Mouse (Mus musculus) cerebellum, postnatal 10 days (tissue): ENCODE data around the gene Rbx1.
A peak's percentile ranks its signal among the peaks of the same experiment; 100 is the strongest.
"Not testable (repeated sequence)": the region's sequence is repeated elsewhere in the genome, so short reads cannot be mapped to it uniquely, and the experiment has no call there.

Experiments used
- DNase-seq, 2 experiments: peaks; one replicate each; pipeline ENCODE4 v3.0.0; 2021; ENCODE audit warnings: mixed read lengths in 2 of 2

Rbx1 gene

GRCm38 (mm10) chr15:81465901-81466737 lies at the start of gene Rbx1:
TSS of gene Rbx1 (plus strand) at chr15:81466296.
- peak; percentile 99 to 100 for DNase-seq

DNA sequence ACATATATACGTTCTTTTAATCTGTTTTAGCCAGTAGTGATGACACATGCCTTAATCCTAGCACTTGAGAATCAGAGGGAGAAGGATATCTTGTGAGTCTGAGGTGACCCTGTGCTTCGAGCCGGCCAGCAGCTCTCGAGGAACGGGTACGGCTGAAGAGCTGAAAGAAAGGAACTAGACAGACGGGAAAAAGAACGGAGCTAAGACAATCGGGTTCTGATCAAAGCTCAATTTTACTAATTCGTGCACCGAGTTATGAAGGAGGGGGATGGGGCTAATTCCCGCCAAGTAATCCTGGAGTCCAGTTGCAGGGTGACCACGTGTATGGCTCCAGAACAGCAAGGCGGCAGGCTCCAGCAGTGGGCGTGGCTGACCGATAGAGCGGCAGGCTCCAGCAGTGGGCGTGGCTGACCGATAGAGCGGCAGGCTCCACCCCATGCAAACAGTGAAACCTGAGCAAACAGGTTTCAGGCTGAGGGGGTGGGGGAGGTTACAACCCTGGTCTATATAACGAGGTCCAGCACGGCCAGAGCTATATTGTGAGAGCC lies 49.3 kb upstream of the Rbx1 start:
- DNase-seq, result peak; percentile 22 to 34

GRCm38 (mm10) chr15:81418065-81418464 lies 48.0 kb upstream of the Rbx1 start:
- no peak for DNase-seq

DNA sequence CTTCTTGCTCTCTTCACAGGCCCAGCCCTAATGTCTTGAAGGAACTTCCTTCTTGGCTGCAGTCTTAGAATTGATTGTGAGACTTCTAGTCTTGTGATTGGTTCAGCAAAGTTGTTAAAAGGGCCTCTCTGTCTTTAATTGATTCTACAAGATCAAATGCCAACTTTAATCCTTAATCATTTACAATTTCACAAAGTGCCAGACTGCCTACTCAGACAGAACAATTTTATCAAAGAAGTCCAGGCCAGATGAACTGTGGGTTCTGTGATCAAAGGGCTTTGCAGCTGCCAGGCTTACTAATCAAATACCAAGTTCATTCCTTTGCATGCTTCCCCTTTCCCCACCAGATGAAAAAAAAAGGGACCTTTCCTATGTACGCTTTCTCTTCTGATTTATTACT lies 44.6 kb upstream of the Rbx1 start:
- DNase-seq, result no peak

DNA sequence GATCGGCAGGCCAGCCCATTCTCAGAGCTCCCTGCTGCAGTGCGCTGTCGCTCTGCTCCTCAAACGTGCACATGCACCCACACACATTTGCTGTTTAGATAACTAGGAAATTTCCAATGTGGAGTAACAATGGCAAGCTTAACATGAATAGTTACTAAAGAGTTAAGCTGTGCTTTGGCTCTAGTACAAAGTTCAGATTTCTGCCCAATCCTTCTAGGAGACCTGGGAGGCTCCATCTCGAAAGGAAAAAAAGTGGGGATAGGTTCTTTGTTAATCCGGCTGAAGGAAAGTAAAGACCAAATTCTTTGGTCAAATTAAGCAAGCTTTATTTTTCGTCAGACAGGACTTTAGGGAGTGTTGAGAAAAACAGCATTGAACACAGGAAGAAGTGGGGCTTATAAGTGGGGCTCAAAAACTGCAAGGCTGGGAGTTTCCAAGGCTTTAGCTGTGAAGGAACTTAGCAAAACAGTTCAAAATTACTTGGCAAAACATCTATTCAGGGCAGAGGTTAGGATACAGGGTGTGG lies 43.9 kb upstream of the Rbx1 start:
- DNase-seq, result no peak

GRCm38 (mm10) chr15:81425311-81425710 lies 40.8 kb upstream of the Rbx1 start:
- no peak for DNase-seq

GRCm38 (mm10) chr15:81427947-81428346 lies 38.1 kb upstream of the Rbx1 start:
- no peak for DNase-seq

DNA sequence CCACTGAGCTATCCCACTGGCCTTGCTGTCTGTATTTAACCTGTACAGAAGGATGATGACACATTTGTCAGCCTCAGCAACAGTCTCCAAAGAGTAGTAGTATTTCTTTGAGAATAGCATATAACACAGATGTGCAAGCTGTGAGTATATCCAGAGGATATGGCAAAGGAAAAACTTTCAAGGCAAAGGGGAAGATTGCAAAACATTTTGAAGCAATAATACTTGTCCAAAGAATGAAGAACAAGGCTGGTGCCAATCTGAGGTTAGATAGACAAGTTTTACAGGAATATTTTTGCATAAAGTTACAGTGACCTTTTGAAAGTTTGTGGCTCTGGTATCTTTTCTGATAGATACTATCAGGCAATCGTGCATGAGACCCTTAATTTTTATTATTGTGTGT lies 34.9 kb upstream of the Rbx1 start:
- no peak for DNase-seq

GRCm38 (mm10) chr15:81438345-81438744 lies 27.8 kb upstream of the Rbx1 start:
- DNase-seq, result no peak

GRCm38 (mm10) chr15:81439236-81439635 lies 26.9 kb upstream of the Rbx1 start:
- DNase-seq, result no peak

DNA sequence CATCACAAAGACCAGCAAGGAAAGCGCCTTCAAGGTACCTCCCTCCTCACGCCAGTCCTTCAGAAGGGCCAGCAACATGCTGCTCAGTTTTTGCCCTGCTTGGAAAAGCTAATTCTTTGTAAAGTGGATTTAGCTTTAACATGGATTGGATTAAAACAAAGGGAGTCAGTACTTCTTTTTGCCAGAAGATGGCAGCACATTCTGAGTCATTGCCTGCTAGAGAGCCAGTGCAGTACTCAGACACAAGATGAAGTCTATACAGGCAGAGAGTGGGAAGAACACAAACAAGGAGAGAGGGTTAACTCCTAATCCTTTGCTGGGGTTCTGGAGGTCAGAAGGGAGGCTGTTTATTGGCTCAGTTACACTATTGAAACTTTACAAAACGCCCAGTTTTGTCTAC lies 17.6 kb upstream of the Rbx1 start:
- peak; percentile 79 to 88 for DNase-seq

GRCm38 (mm10) chr15:81461523-81461922 lies 4.6 kb upstream of the Rbx1 start:
- no peak for DNase-seq

GRCm38 (mm10) chr15:81465016-81465660 lies 958 bp upstream of the Rbx1 start:
- DNase-seq, result no peak

GRCm38 (mm10) chr15:81466738-81467113 lies 630 bp downstream of the Rbx1 start:
- DNase-seq, result no peak

DNA sequence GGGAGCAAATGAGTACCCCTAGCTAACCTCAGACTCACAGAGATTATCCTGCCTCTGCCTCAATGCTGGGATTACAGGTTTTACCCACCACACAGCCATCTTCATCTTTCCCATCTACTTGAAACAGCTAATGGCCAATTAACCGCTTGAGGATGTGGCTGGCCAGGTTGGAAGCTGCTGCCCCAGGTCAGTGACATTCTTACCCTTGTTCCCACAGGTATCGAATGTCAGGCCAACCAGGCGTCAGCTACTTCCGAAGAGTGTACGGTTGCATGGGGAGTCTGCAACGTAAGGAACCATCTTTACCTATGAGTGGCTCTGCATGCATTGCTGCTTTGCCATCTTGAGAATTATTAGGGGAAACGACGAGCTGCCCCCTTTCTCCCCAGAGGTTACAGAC lies 4.6 kb downstream of the Rbx1 start:
- no peak for DNase-seq

DNA sequence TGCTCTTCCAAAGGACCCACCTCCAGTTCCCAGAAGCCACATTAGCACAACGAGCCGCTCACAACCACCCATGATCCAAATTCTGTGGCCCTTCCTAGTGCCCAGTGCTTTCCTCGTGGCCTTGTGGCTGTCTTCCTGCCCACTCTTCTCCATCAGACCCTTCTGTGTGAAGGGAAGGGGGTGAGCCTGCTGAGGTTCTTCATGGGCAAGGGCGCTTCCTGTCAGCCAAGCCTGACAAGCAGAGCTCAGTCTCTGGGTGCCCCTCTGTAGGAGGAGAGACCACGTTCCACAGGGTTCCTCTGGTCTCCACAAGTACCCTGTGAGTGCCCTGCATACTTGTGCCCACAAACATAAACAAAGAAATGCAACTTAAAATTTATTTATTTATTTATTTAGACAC lies 6.2 kb downstream of the Rbx1 start:
- DNase-seq, result no peak

- DNase-seq, result peak; percentile 40 to 66
These were observed 9.6 kb downstream of the Rbx1 start for GRCm38 (mm10) chr15:81475654-81476053.

DNA sequence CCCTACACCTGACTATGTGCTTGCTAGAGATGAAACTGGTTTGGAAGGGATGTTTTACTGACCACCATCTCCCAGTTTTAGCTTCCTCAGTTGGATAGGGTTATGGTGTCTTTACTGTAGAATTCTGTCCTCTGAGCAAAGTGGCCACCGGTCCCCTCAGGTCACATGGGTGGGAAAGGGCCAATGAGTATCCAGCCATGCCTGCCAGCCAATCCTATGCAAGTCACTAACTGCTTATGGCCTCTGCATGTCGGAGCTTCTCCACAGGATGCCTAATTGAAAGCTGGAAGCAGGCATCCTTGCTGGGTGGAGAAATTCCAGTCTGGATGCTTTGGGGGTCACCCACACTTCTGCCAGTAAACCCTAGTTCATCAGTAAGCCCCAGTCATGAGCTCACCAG lies 10.5 kb downstream of the Rbx1 start:
- DNase-seq, result peak; percentile 35 to 45

GRCm38 (mm10) chr15:81479446-81480213 lies 13.5 kb downstream of the Rbx1 start:
- no peak for DNase-seq

DNA sequence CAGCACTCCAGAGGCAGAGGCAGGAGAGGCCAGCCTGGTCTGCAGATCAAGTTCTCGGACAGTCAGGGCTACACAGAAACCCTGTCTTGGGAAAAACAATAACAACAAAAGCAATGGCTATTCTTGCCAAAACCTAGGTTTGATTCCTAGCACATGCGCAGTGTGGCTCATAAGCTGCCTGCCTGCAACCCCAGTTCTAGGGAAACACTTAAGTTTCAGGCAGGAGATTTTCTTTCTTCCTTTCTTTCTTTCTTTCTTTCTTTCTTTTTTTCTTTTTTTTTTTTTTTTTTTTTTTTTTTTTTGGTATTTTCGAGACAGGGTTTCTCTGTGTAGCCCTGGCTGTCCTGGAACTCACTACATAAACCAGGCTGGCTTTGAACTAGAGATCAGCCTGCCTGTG lies 14.2 kb downstream of the Rbx1 start:
- DNase-seq, result not testable (repeated sequence)

GRCm38 (mm10) chr15:81480977-81481379 lies 14.9 kb downstream of the Rbx1 start:
- peak; percentile 39 to 47 for DNase-seq

DNA sequence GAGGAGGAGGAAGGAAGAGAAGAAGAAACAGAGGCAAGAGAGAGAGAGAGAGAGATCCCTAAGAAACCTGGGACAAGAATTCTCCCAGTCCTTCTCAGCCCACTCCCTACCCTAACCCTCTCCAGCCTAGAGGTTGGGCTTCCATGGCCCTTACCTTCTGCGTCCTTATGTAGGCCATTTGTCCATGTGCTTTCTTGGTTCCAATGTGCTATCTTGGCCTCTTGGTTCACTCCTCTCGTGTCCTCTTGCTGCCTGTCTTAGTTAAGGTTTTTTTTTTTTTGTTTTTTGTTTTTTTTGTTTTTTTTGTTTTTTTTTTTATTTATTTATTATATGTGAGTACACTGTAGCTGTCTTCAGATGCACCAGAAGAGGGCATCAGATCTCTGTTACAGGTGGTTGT lies 16.9 kb downstream of the Rbx1 start:
- DNase-seq, result no peak

- no peak for DNase-seq
These were observed 17.6 kb downstream of the Rbx1 start for GRCm38 (mm10) chr15:81483691-81484090.
